Mouse (Mus musculus) hindbrain, embryonic 12.5 days (tissue): ENCODE measurements at regions not wholly inside any gene's neighbourhood (a gene's known extent, or its start where the extent isn't known, plus 50 kb on each side); places are given as distances from the start of the nearest gene placed in this dataset.
"Not testable (repeated sequence)": the region's sequence is repeated elsewhere in the genome, so short reads cannot be mapped to it uniquely, and the experiment has no call there.

Source experiments
- ATAC-seq: fragments of 200-750 bp; cut with Nextera tagmentation; 2 replicates; pipeline ENCODE4 v1.8.0; 2017; ENCODE audit warnings: moderate TSS enrichment; ENCODE audit not compliant: low FRiP score
- H3K27ac ChIP-seq: fragments of 300-500 bp; sonication (generic); 2 replicates; pipeline ENCODE4 v1.5.1; 2016; ENCODE audit warnings: mild to moderate bottlenecking
- H3K27me3 ChIP-seq: fragments of 300-500 bp; sonication (generic); 2 replicates; pipeline ENCODE4 v1.6.1; 2016; ENCODE audit warnings: mild to moderate bottlenecking
- H3K36me3 ChIP-seq: fragments of 300-500 bp; sonication (generic); 2 replicates; pipeline ENCODE4 v1.6.1; 2016; ENCODE audit warnings: mild to moderate bottlenecking
- H3K4me1 ChIP-seq: fragments of 300-500 bp; sonication (generic); 2 replicates; pipeline ENCODE4 v1.6.1; 2016
- H3K4me2 ChIP-seq: fragments of 300-500 bp; sonication (generic); replicated peaks from 2 replicates; pipeline ENCODE4 v1.6.1; 2016; ENCODE audit warnings: mild to moderate bottlenecking
- H3K4me3 ChIP-seq: fragments of 300-500 bp; sonication (generic); 2 replicates; pipeline ENCODE4 v1.5.1; 2016; ENCODE audit warnings: mild to moderate bottlenecking
- H3K9ac ChIP-seq: fragments of 300-500 bp; sonication (generic); 2 replicates; pipeline ENCODE4 v1.6.1; 2016; ENCODE audit warnings: mild to moderate bottlenecking, moderate library complexity
- H3K9me3 ChIP-seq: fragments of 300-500 bp; sonication (generic); replicated peaks from 2 replicates; pipeline ENCODE4 v1.6.1; 2016; ENCODE audit warnings: mild to moderate bottlenecking
- WGBS: fragments of 180-500 bp; shearing (Covaris S2); methylation state at CpG from one replicate; pipeline ENCODE4 v1.1.7; 2016; 5-methylcytosine and 5-hydroxymethylcytosine counted together

GRCm38 (mm10) chr6:74966046-74966445 lies 1496.6 kb upstream of the 4931417E11Rik start:
- ATAC-seq, result no peak
- H3K4me1 ChIP-seq, result no peaks in the 10 kb centered on the region
- no peaks in the 10 kb centered on the region for H3K9me3 ChIP-seq
- no peak overlapping the region for H3K4me2 ChIP-seq
- 52% methylated on average over 3 of the region's 3 CpGs for WGBS
- no peak overlapping the region for H3K4me3 ChIP-seq
- no peaks in the 10 kb centered on the region for H3K27me3 ChIP-seq
- H3K36me3 ChIP-seq, result no peaks in the 10 kb centered on the region
- no peak overlapping the region for H3K9ac ChIP-seq
- H3K27ac ChIP-seq, result no peak overlapping the region

GRCm38 (mm10) chr6:74928485-74928884 lies 1459.0 kb upstream of the 4931417E11Rik start:
- WGBS, result 70% methylated on average over 2 of the region's 2 CpGs

GRCm38 (mm10) chr6:74903551-74903950 lies 1434.1 kb upstream of the 4931417E11Rik start:
- Histone ChIP-seq H3K27me3 (no peaks in the 10 kb centered on the region), H3K4me1 (no peaks in the 10 kb centered on the region), H3K9me3 (no peaks in the 10 kb centered on the region), H3K4me3 (no peak overlapping the region), H3K36me3 (no peaks in the 10 kb centered on the region), H3K4me2 (no peak overlapping the region), H3K9ac (no peak overlapping the region), H3K27ac (no peak overlapping the region)
- no peak for ATAC-seq
- 95% methylated on average over 2 of the region's 2 CpGs for WGBS

More at GRCm38 (mm10) chr6:74928485-74928884, 1459.0 kb upstream of the 4931417E11Rik start:
- Histone ChIP-seq H3K9me3 (no peaks in the 10 kb centered on the region), H3K27me3 (no peaks in the 10 kb centered on the region), H3K27ac (no peak overlapping the region), H3K9ac (no peak overlapping the region), H3K36me3 (no peaks in the 10 kb centered on the region), H3K4me2 (no peak overlapping the region), H3K4me1 (no peaks in the 10 kb centered on the region), H3K4me3 (no peak overlapping the region)
- ATAC-seq, result no peak

DNA sequence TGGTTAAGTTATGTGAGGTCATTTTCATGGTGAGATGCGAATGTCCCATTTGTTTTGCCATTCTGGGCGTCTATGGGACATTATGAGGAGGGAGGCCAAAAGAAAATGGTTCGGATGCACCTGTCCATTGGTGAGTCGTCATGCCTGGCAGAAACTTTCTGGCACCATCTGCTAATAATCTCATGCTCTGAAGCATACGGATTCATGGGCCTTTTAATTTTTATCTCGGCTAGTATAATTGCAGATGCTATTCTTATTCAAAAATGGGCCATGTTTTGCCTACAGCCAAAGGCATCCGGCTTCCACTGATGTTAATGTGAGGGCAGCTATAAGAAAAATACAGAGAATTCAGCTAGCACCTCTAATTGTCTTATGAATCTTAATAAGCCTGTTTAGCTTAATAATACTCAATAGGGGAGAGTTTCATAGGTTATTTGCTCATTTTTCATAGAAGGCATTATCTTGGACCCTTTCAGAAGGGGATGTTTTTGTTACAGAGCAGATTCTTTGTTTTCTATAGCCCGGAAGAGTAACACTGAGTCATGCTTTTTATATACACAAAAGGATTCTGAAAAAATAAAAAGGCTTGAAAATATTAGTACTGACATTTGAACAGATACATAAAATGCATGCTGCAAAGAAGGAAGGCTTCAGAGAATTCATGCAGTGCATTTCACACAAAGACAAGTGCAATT lies 1401.3 kb upstream of the 4931417E11Rik start:
- Histone ChIP-seq H3K27me3 (no peaks in the 10 kb centered on the region), H3K4me1 (no peaks in the 10 kb centered on the region), H3K27ac (0 out of 2 replicates have a peak overlapping the region, but pooled peaks have one; percentile 40), H3K9ac (no peak overlapping the region), H3K4me2 (no peak overlapping the region), H3K4me3 (no peak overlapping the region), H3K9me3 (no peaks in the 10 kb centered on the region), H3K36me3 (no peaks in the 10 kb centered on the region)
- ATAC-seq, result peak; percentile 50
- 68% methylated on average over 8 of the region's 8 CpGs for WGBS

DNA sequence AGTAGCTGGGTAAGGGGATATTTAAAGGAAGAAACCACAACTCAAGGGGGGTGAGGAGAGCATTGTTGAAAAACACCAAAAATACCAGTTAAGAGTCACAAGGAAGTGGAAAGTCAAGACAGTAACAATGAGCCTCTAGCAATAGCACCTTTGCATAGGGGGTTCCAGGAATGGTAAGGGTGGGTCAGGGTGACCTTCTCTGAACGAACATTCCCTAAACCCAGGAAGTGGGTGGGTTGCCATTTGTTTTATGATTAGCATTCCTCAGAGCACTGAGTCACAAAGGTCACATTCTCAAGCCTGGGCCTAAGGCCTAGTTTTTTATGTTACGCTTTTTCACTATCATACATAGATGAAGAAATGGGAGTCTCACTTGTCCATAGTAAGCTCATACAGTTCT lies 1351.2 kb upstream of the 4931417E11Rik start:
- H3K27me3 ChIP-seq, H3K9ac ChIP-seq, H3K4me3 ChIP-seq: not testable (repeated sequence)

More for the DNA sequence above, 1351.2 kb upstream of the 4931417E11Rik start:
- not testable (repeated sequence) for H3K4me1 ChIP-seq, H3K27ac ChIP-seq, ATAC-seq, H3K4me2 ChIP-seq, H3K9me3 ChIP-seq, H3K36me3 ChIP-seq
- WGBS, result 86% methylated on average over 2 of the region's 2 CpGs
